Mouse (Mus musculus) megakaryocyte, adult 5-6 weeks (primary cell): ENCODE results near the gene Mlx. TPM values are rescaled to one million over a fixed set of nuclear protein-coding genes. Genes with fewer than 3 reads are reported as not detected.
"Not testable (repeated sequence)": the region's sequence is repeated elsewhere in the genome, so short reads cannot be mapped to it uniquely, and the experiment has no call there.

Source experiments
- ATAC-seq: 2 replicates; pipeline ENCODE4 v1.8.0; 2016; ENCODE audit warnings: mild to moderate bottlenecking, inconsistent platforms; ENCODE audit not compliant: poor library complexity, severe bottlenecking
- total RNA-seq, 2 experiments: library from RNA; stranded (forward) in 1 of 2; stranded (reverse) in 1 of 2; fragments of 153-499, 151-499 nt in 1 of 2; fragments of 221-1000, 200-1000 nt in 1 of 2; gene quantifications; 2 replicates each; pipeline versions ENCODE4 v1.2.3 to v1.2.4; 2015 to 2017

Mlx gene
- total RNA-seq, 2 experiments from 2014 or later, result 64.8 to 79.3 TPM

DNA sequence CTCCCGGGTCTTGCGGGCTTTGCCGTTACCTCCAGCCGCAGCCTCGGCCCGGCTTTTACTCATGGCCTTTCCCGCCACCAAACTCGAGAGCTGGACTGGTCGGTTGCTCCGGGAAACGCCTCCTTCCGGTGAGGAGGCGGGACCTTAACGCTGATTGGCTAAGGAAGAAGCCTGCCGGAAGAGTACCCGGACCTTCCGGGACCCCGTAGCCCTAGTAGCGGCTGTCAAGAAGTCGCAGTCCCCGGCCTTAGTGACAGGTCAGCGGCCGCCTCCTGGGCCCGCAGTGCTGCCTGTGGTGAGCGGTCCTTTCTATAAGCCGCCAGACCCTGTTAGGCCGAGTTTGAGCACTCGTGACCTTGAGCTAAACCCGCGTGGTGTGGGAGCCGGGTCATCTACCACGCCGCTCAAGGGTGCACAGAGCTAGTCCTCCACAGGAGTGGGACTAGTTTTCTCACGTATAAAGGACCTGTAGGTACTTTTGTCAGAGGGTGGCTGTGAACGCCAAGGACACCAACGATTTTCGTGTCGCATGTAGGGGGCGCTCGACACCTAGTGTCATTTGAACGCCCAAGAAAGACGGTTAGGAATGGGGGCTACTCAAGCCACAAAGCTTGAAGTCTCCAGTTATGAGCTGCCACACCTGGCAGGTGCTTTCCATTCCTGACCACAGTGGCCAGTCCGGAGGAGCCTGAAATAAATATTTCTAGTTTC lies 8.4 kb downstream of the Mlx start, which contains the start of gene Psmc3ip:
Gene Psmc3ip (minus strand): TSS at position 123 of the 711 bp plus-strand sequence.
- ATAC-seq, result peak; percentile 100

DNA sequence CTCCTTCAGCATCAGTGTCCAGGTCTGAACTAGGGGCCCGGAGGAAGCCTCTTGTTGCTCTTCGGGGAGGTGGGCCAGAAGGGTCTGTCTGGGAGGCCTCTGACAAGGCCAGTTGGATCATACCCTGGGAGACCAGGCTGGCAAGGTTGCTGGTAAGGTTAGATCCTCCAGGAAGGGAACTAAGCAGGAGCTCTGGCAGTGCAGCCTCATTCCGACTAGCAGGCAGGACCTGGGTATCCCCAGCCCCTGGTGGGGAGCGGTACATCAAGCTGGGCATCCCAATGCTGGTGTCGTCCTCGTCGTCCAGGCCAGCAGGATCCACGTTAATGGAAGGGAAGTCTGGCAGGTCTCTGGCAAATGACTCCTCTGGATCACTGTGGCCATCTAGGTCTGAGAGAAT lies 11.2 kb downstream of the Mlx start:
- no peak for ATAC-seq

DNA sequence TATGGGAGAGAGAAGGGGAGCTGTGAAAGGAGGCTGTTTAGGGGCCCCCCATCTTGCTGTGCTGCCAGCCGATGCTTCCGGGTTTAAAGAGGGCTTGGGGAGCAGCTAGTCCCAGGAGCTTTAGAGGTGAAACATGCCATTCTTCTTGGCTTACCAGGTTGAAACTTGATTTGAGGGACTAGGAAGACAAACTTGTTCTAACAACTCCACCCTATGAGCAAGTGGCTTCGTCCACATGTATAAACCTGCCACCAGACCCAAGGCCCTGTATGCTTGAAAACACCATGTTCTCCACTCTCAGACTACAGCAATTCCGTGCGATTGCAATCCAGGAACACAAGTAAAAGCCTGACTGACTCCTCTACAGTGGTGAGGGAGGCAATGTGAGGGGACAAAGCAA lies 15.9 kb downstream of the Mlx start:
- no peak for ATAC-seq

DNA sequence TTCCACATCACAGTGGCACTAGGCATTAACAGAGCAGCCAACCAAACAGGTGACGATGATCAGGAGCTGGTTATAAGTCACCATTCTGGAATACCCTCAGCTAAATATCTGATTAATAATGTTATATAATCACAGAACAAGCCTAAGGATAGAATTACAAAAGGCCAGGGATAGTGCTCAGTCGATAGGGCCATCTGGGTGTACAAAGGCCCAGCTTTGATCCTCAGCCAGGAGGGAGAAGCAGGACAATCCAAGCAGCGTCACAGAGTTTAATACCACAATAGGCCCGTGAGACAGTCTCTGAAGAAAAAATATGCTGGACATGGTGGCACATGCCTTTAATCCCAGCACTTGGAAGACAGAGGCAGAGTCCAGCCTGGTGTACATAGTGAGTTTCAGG lies 22.3 kb downstream of the Mlx start:
- no peak for ATAC-seq

DNA sequence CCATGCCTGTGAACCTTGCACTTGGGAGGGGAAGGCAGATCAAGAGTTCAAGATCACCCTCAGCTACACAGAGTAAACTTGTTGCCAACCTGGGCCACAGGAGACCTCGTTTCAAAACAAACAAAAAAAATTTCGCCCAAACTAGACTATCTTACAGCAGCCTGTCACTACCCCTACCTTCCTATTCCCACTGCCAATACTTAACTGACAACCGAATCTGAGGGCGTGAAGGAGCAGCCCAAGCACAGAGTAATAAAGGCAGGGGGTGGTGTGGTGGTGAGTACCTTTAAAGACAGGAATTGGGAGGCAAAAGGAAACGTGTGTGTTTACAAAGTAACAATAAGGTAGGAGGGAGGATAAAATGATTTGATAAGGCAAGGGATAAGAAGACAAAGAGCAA lies 23.6 kb downstream of the Mlx start:
- ATAC-seq, result no peak

DNA sequence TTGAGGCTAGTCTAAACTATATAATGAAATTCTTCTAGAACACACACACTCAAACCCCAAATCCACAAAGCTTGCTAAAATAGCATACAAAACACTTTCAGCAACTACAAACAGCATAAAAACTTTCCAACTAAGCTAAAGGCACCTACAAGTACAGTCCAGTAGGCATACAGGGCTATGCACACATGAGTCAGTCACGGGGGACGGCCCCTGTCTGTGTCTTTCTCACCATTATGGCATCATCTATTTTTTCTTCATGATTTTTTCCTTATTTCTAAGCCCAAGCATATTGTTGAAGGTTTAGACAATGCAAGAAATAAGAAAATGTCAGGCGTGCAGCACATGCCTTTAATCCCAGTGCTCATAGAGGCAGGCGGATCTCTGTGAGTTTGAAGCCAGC lies 24.1 kb downstream of the Mlx start:
- no peak for ATAC-seq

DNA sequence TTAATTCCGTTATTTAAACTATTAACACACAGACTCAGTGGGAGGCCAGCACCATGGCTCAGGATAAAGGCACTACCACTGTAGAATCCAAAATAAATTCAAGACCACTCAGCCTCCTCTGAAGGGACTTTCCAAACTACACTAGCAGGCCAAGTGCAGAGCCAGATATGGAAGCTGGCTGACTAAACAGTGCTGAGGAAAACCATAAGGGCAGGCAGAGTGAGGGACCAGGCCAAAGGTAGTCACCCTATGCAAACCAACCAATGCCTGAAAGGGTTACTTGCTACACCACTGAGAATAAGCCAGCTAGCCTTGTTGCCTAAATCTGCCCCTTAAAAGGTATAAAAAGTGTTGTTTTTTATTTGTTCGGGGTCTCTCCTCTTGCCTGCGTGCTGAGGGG lies 25.1 kb downstream of the Mlx start:
- ATAC-seq, result no peak

DNA sequence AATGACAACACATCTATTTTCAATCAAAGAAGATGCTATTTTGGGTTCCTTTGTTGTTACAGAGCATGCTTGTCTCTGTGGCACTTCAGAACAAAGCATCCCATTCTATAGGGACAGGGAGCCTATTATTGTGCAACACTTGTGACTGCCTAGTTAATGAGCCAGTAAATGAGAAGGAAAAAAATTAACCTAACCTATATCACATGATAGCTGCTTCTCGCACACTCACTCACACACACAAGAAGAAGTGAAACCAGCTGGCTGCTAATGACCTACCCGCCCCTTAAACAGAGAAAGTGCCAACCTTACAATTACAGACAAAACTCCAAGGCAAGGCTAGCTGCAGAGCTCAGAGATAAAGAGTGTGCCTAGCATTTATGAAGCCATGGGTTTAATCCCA lies 28.5 kb downstream of the Mlx start:
- ATAC-seq, result peak; percentile 22; the same call in 1 of the 2 replicates

DNA sequence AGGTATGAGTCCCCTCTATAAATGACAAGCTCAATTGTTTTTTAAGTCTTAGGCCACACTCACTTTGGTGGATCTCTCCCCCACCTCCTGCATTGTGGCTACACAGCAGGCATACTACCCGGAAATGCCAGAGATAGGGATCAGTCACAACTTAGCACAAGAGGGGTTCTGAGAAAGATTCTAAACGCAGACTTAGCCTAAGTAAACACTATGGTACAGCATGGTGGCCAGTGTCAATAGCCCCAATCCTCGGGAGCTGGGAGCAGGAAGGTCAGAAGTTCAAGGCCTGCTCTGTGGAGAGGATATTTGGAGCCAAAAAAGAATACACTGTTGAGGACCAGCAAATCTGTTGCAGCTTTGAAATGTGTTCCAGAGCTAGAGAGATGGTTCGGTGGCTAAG lies 31.0 kb downstream of the Mlx start:
- ATAC-seq, result no peak

DNA sequence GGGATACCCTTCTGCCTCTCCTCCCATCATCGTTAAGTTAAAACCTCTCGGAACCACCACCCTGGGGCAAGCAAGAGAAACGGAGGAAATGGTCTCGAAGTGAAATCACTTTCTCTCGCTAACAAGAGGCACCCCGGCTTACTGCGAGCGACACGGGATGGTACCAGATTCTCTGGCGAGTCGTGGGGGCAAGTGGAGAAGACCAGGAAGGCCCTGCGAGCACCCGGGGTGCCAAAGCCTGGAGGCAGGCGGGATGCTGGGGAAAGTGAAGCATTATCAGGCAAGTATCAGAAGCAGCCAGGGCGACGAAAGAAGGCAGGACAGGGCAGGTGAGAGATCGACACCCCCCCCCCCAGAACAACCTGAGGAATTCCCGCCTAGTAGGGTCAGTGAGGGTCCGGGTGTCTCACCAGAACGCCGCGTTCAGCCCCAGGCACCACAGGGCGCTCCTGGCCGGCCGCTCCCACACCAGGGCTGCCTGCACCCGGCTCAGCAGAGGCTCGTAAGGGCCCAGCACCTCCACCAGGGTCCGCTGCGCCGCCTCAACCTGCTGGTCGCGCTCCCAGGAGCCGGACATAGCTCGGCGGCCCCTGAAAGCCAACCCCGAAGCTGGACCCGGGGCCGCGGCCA lies 32.2 kb downstream of the Mlx start:
- ATAC-seq, result peak; percentile 62

DNA sequence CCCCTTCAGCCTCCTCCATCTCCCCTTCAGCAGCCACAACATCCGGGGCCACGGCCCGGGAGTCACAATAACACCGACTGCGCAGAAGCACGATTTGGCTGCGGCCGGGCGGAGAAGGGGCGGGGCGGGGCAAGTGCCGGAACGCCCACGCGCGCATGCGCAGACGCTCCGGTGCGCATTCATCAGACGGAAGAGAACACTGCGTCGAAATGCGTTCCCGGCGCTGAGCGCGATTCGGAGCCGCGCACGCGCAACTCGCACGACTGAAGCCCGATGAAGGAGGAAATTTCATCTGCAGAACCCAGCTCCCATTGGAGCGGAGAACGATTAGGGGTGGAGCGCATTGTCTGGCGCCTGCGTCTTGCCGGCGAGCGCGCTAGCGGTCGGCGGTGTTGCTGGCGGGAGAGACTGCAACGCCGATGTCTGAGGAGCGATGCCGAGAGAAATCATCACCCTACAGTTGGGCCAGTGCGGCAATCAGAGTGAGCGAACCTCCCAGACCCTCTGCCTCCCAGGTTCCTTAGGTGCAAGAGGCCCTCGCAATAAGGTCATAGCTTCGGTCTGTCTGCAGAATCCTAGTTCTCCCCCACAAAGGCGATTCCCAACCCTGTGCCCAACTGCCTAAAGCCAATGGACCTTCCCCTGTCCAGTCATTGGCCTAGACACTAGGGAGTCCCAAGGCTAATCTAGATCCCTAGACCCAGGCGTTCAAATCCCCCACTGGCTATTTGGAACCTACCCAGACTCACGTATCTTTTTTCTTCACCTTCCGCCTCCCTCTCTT lies 32.9 kb downstream of the Mlx start, which contains the start of the genes Retreg3 and Tubg1:
Gene Retreg3 (minus strand): TSS at position 133 of the 784 bp plus-strand sequence.
Gene Tubg1 (plus strand): TSS at position 178 of the 784 bp plus-strand sequence.
- peak; percentile 85 for ATAC-seq

DNA sequence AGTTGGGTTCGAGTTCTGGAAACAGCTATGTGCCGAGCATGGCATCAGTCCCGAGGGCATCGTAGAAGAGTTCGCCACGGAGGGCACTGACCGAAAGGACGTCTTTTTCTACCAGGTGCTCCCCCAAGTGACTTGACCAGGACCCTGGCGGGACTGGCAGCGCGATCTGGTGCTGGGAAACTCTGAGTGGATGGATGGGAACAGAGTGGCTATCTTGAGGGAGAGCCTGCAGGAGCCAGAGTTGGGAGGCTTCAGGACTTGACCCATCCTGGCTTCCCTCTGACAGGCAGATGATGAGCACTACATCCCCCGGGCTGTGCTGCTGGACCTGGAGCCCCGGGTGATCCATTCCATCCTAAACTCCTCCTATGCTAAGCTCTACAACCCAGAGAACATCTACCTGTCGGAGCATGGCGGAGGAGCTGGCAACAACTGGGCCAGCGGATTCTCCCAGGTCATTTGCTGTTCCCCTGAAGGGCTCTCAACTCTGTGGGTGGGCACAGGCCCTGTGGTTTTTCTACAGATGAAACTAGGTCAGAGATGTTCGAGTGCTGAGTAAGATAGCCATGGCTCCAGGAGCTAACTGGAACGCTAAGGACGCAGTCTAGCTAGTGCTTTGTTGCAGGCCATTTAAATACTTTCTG lies 33.6 kb downstream of the Mlx start:
- ATAC-seq, result no peak

DNA sequence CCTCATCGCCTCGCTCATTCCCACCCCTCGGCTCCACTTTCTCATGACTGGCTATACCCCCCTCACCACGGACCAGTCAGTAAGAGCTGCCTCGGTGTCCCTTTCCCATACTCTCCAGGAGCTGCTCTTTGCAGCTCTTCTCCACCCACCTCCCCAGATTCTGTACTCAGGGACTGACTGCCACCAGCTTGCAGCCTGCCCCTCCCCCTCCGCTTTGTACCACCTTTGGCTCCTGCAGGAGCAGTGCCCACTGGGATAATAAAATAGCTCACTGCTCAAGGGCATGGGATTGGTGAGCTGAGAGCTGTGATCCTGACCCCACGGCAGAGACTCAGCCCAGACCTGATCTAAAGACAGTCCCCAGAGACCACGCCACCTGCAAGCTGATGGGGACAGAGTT lies 37.4 kb downstream of the Mlx start:
- not testable (repeated sequence) for ATAC-seq

DNA sequence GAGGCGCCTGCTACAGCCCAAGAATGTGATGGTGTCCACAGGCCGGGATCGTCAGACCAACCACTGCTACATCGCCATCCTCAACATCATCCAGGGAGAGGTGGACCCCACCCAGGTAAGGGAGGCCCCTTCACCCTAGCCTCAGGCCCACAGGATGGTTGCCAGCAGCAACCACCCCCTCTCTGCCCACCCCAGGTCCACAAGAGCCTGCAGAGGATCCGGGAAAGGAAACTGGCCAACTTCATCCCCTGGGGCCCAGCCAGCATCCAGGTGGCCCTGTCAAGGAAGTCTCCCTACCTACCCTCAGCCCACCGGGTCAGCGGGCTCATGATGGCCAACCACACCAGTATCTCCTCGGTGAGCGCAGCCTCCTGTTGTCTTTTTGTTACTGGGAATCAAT lies 37.9 kb downstream of the Mlx start:
- ATAC-seq, result not testable (repeated sequence)

DNA sequence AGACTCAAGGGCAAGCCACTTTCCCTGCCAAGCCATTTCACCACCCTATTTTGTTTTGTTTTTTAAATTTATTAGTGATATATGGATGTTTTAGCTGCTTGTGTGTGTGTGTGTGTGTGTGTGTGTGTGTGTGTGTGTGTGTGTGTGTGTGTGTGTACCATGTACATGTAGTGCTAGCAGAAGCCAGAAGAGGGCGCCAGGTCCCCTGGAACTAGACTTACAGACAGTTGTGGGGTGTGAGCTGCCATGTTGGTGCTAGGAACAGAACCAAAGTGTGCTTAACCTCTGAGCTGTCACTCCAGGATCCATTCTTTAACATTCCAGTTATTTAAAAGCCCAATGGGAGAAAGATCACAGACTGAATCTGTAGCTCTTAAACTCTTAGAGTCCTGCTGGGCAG lies 40.0 kb downstream of the Mlx start:
- no peak for ATAC-seq

DNA sequence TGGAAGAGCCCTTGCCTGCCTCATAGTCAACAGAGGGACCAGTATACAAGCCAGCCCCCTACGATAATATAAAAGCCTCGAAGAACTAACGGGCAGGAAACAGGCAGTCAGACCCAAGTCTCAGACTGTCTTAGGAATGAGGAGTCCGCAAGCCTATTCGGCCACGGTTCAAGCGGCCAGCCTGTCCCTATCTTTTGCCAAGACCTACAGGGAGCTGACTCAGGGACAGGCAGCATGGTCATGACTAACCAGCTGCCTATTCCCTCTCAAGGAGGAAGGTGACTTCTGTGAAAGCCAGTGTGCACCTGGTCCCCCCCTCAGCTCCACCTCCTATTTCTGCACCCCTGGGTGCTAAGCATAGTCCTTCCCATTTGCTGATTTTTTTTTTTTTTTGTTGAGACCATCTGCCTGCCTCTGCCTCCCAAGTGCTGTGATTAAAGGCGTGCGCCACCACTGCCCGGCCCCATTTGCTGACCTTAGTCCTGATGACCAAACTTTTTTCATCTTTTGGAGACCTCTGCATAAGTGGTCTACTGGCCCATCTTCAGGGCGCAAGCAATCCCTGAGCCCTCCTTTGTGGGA lies 42.0 kb downstream of the Mlx start:
- ATAC-seq, result no peak

DNA sequence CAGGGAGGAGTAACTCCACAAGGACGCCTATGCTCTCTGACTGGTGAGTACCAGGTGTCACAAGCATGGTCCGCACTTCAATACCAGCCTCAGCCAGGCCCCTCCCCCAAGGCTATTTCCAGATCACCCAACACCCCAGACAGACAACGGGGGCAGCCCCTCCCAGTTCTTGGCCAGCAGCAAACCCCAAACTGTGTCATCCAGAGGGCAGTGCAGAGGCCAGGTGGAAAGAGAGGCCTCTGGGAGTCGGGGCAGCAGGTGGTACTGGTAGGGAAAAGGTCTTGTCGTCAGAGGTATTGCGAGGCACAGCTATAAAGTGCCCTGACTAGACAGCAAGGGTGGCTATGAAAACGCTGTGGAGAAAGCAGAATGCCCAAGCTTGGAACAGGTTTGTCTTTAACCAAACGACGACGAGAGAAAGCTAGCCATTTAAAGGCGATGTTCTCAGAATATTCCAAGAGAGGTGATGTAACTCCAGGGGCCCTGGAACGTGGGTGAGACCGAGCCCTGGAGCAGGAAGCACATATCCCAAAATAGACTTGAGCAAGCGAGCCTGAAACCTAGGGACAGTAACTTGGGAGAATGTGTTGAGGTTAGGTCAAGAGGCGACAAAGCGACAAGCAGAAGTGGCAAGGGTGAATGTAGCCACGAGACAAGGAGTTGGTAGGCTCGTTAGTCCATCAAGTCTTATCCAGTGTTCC lies 43.1 kb downstream of the Mlx start:
- ATAC-seq, result no peak

DNA sequence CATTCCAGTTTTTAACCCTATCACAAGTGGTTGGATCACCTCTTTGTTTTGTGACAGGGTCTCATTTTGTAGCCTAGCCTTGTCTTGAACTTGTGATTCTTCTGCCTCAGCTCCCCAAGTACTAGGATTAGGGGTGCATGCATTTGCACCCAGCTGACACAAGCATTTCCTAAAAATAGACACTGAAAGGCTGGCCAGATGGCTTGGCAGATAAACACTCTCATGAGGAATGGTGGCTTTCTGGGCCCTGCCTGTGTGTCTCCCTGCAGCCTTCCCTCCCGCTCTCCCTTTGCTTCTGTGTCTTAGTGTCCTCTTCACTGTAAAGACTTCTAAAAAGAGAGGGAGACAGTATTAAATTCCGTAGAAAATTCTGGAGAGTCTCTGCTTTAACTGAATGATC lies 44.1 kb downstream of the Mlx start:
- no peak for ATAC-seq

DNA sequence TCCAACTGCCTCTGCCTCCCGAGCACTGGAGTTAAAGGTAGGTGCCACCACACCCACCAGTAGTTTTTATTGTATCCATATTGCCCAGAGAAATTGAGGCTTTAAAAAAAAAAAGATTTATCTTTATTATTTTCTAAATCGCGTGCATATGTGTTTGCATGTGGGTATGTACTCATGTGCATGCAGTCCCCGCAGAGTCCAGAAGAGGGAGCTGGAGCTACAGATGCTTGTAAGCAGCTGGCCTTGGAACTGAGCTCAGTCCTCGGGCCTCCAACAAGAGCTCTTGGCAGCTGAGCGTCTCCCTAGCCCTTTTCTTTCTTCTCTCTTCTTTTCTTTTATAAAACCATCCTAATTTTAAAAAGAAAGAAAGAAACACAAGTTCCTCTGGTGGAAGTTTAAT lies 44.6 kb downstream of the Mlx start:
- no peak for ATAC-seq

DNA sequence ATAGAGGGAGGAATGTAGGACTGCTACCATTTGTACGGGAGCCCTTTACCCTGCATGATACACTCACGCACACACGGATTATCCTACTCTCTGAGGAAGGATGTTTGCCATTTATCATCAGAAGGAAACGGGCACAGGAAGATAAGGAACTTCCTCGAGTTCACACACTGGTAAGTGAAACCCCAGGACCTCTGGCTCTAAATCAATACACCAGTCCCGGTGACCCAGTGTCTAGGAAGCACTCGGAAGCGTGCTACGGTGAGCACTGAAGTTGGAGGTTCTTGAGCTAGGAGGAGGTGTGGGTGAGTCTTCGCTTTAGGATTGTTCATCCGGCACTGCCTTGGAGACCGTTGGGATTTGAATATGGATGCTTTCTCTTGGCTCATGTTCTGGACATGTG lies 46.0 kb downstream of the Mlx start:
- no peak for ATAC-seq
